Mouse (Mus musculus): ENCODE measurements around the gene March4.

DNA sequence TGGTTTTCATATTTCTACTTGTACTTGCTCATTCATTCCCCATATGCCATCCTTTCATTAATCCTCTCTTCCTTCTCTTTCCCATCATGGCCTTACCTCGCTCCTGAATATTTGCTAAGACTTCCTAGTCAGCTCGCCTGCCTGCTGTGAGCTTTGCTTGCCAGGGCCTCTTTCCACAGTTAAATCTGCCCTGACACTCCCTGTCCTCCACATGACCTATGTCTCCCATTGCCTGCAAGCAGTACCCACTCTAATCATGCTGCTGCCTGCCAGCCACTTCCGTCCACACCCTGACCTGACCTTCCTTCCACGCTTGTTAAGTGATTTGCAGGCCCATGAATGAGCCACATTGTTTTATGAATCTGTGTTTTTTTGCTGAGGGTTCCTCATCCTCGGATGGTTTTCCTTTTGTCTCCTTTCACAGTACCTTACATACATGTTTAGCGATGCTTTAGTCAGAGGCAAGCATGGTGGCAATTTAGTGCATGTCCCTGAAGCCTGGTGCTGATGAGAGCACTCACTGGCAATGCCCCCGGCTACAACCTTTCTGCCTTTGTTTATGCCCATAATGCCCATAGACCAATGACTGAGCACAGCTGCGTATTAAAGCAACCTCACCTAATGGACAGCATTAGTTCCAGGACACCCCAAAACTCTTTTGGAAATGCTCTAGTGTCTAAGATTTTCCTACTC, 122.0 kb downstream of the March4 start:
- no peak for TF ChIP-seq MAX (IDR thresholded peaks at IDR 0.05; ENCODE audit: low read depth)
- TF ChIP-seq POLR2A (IDR thresholded peaks at IDR 0.05; ENCODE audit: insufficient read length, low read depth), result no peak
- no peak for TF ChIP-seq POLR2AphosphoS2 (IDR thresholded peaks at IDR 0.05; ENCODE audit: insufficient read length, low read depth)
- no peak for TF ChIP-seq E2F4 (IDR thresholded peaks at IDR 0.05; ENCODE audit: insufficient read depth)
- no peak for TF ChIP-seq CEBPB (IDR thresholded peaks at IDR 0.05; ENCODE audit: insufficient read depth, poor library complexity, severe bottlenecking)
- no peak for TF ChIP-seq SRF (IDR thresholded peaks at IDR 0.05; ENCODE audit: control insufficient read depth, insufficient read length, low read depth)
- no peak for TF ChIP-seq USF1 (IDR thresholded peaks at IDR 0.05; ENCODE audit: low read depth)
- no peak for TF ChIP-seq TCF12 (IDR thresholded peaks at IDR 0.05; ENCODE audit: insufficient read depth, poor library complexity, severe bottlenecking)

Measured in myocyte (in vitro differentiated cells).